Mouse (Mus musculus): ENCODE data around the gene Uba5.

Uba5 gene

DNA sequence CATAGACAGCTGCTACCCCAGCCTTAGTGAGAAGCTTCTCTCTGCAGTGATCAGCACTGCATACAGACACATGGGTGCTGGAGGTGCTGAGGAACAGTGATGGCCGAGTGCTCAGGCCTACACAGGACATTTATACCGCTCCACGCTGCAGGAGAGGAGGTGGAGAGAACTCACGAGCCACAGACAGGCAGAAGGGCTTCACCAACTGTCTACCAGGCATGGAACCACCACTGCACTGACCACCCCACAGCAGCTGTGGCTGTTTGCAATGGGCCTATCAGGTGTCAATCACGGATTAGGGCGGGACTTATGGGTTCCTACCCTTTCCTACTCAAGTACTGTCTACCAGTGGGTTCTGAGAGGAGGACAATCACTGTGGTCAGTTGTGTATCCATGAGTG lies 11.9 kb downstream of the Uba5 start:
- DNase-seq: no peak

- no peak for DNase-seq
Observed at GRCm38 (mm10) chr9:104043676-104044075, 19.3 kb downstream of the Uba5 start.

DNA sequence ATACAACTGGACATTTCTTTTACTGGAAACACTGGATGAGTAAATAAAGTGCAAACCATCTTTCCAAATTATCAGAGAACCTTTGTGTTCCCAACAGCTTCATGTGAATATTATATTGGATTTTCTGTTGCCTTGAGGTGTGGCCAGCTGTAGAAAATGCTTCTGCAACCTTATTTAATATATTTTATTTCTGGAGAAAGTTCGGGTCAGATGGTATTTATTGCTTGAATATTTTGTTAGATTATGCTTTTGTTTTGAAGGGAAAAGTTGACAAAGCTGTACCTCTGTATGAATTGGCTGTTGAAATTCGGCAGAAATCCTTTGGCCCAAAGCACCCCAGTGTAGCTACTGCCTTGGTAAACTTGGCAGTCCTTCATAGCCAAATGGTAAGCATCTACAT lies 22.6 kb downstream of the Uba5 start, which contains the start of gene Gm28305:
Gm28305 (plus strand) TSS at position 301 of the 400 bp plus-strand sequence.
- no peak for DNase-seq

DNA sequence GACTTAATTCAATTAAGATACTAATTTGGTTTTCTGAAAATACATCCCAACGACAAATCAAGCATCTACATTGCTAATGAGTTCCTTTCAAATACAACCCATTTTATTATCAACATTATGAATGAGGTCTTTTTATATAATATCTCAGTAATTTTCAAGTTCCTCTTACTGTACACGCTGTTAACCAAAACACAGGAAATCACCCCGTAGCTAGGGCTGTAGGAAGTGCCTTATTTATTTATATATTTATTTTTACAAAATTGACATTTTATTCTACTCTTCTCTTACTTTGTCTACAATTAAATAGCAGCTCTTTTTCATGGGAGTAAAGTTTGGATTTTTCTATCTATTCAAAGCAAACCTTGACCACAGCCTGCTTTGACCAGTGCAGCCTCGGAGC lies 23.2 kb downstream of the Uba5 start:
- no peak for DNase-seq

GRCm38 (mm10) chr9:104039031-104039695 lies 23.8 kb downstream of the Uba5 start:
- no peak for DNase-seq

DNA sequence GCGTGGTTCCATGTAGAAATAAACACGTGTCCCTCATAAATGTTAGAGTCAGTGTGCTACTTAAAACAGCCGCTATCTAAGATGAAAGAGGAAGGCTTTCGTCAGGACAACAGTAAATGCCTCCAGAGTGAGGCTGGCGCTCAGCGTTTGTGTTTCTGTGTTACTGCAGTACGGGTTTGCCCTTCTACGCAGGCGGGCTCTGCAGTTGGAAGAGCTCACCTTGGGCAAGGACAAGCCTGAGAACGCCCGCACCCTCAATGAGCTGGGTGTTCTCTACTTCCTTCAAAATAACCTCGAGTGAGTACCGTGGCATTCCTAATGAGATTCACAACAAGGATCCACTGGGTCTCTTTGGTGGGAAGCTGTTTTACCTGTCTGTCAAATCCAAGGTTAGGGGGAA lies 24.7 kb downstream of the Uba5 start:
- DNase-seq: no peak

GRCm38 (mm10) chr9:104035261-104036015 lies 27.5 kb downstream of the Uba5 start:
- peak; percentile 26 to 38 for DNase-seq

DNA sequence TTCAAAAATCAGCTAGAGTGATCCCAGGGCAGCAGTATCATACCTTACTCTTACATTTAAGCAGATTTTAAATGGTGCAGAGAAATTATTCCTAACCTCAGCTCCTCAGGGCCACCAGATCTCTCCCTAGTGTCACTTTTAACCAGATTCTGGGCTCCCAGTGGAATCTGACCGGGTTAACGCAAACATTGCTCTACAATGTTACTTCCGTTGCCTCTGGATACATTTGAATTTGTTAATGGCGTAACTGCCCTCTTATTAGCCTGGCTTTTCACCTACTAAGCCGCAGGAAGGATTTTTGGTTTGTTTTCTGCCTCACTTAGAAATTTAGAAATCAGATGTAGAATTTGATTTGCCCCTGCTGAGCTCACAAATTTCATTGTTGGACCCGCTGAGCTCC lies 28.2 kb downstream of the Uba5 start:
- no peak for DNase-seq

- no peak for DNase-seq
Observed at GRCm38 (mm10) chr9:104034231-104034630, 28.7 kb downstream of the Uba5 start.

DNA sequence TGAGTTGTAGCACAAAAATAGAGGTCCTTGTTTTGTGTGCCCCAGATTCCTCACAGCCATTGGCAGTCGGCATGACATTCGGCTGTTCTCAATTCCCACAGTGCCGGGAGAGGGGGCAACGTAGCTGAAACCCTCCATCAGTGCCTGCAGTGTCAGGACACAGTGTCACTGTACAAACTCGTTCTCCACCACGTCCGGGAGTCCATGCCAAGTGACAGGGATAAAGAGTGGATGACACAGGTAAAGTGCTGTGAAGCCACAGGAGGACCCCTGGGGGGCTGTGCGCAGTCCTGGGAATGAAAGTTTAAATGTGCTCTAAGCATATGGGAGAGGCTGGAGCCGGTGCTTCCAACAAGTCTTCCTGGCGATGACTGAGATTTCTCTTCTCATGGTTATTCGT lies 33.1 kb downstream of the Uba5 start:
- DNase-seq: no peak

DNA sequence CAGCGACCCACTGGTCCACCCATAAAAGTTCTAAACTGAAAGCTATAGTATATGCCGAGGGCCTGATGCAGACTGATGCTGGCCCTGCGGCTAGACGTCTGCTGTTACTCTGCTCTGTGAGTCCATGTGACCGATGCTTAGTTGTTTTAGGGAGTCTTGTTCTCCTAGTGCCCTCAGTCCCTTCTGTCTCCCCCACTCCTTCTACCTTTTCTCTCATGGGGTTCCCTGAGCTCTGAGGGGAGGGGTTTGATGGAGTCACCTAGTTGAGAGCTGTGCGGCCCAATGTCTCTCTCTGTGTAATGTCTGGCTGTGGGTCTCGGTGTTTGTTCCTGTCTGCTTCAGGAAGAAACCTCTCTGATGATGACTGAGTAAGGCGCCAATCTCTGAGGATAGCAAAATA lies 35.7 kb downstream of the Uba5 start:
- no peak for DNase-seq

DNA sequence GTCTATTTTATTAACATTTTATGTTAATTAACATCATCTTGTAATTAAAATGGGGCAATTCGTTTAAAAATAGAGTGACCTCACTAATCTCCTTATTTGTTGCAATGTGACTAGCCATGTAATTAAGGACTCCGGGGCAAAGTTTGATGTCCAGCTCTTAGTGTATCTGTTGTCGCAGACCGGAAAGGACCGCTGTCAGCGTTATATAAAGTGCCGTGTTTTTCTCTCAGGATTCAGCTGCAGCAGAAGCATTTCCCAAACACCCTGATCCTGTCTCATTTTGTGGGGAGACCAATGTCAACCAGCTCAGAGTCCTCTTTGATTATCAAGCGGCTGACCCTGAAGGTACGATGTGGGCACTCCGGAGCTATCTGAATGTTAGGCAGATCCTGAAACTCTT lies 41.9 kb downstream of the Uba5 start:
- DNase-seq: no peak

GRCm38 (mm10) chr9:104014526-104014925 lies 48.4 kb downstream of the Uba5 start:
- DNase-seq: no peak

GRCm38 (mm10) chr9:104002913-104003330 lies 60.0 kb downstream of the Uba5 start:
- peak in 1 of 2 experiments; percentile 37 for DNase-seq

DNA sequence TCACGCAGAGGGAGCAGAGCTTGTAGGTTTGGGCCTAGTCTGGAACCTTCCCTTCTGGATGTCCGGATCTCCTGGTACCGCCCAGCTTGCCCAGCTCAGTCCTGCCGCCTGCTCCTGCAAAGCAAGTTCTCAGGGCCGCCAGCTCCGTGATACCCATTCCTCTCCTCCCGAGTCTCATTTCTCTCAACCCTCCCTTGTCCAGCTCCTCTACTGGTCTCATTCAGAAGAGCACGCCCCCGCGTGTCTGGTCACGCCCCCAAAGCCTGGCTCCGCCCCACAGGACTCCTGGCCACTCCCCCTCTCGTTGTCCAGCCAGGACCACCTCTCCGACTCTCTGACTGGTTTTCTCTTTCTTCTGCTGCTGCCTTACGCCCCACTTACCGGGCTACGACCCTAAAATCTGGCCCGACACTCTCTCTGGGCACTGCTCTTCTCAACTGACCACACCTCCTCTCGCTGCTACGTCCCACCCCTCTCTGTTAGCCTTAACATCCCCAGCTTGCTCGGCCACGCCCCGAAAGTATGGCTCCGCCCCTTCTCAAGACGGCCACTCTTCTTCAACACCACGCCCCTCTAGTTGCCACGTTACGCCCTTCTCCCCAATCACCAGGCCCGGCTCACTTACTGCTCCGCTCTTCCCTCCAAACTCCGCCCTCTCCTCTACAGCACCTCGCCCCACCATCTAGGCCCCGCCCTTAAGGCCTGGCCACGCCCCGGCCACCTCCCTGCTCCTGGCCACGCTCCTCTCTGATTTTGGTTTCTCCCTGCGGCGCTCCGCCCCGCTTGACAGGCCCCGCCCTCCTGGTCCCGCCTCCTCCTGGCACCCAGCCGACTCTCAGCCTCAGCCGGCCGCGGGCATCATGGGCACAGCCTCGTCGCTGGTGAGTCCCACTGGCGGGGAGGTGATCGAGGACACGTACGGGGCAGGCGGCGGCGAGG lies 60.7 kb downstream of the Uba5 start, which contains the start of gene Nphp3:
Nphp3 (plus strand) TSS at position 624 of the 939 bp plus-strand sequence.
- DNase-seq: peak; percentile 92 to 94

GRCm38 (mm10) chr9:104000601-104001000 lies 62.3 kb downstream of the Uba5 start:
- no peak for DNase-seq

Measured in thymus, adult 18-20 months (tissue).